Mouse (Mus musculus) hindbrain, embryonic 11.5 days (tissue): ENCODE measurements around the gene Kctd2. TPM values are rescaled to one million over a fixed set of nuclear protein-coding genes. Genes with fewer than 3 reads are reported as not detected.
A peak's percentile ranks its signal among the peaks of the same experiment; 100 is the strongest.

ENCODE experiments used
- ATAC-seq: fragments of 200-750 bp; cut with Nextera tagmentation; 2 replicates; pipeline ENCODE4 v1.8.0; 2017; ENCODE audit warnings: mild to moderate bottlenecking, moderate TSS enrichment, moderate library complexity; ENCODE audit not compliant: low FRiP score
- DNase-seq: peaks from one replicate; pipeline ENCODE4 v3.0.0-alpha.2; 2015; ENCODE audit warnings: low spot score
- H3K27ac ChIP-seq: fragments of 300-500 bp; sonication (generic); 2 replicates; pipeline ENCODE4 v1.5.1; 2014; ENCODE audit warnings: mild to moderate bottlenecking, low read depth, low read length
- H3K27me3 ChIP-seq: fragments of 300-500 bp; sonication (generic); 2 replicates; pipeline ENCODE4 v1.6.1; 2014; ENCODE audit warnings: mild to moderate bottlenecking, low read length, moderate library complexity, mixed read lengths; ENCODE audit not compliant: control insufficient read depth, insufficient read depth
- H3K36me3 ChIP-seq: fragments of 300-500 bp; sonication (generic); 2 replicates; pipeline ENCODE4 v1.6.1; 2014; ENCODE audit warnings: mild to moderate bottlenecking, low read length, moderate library complexity, mixed read lengths; ENCODE audit not compliant: control insufficient read depth, insufficient read depth
- H3K4me1 ChIP-seq: fragments of 300-500 bp; sonication (generic); replicated peaks from 2 replicates; pipeline ENCODE4 v1.6.1; 2014; ENCODE audit warnings: low read length, mixed read lengths; ENCODE audit not compliant: control insufficient read depth, insufficient read depth
- H3K4me2 ChIP-seq: fragments of 300-500 bp; sonication (generic); replicated peaks from 2 replicates; pipeline ENCODE4 v1.6.1; 2014; ENCODE audit warnings: mild to moderate bottlenecking, low read depth, low read length
- H3K4me3 ChIP-seq: fragments of 300-500 bp; sonication (generic); 2 replicates; pipeline ENCODE4 v1.5.1; 2014; ENCODE audit warnings: low read depth, low read length
- H3K9ac ChIP-seq: fragments of 300-500 bp; sonication (generic); 2 replicates; pipeline ENCODE4 v1.6.1; 2014; ENCODE audit warnings: low read depth, low read length
- H3K9me3 ChIP-seq: fragments of 300-500 bp; sonication (generic); 2 replicates; pipeline ENCODE4 v1.6.1; 2016; ENCODE audit warnings: low read length; ENCODE audit not compliant: control insufficient read depth
- WGBS: fragments of 180-500 bp; shearing (Covaris S2); extraction: QIAGEN DNeasy Blood & Tissue Kit; methylation state at CpG from one replicate; pipeline ENCODE4 v1.1.7; 2014; 5-methylcytosine and 5-hydroxymethylcytosine counted together
- polyA plus RNA-seq: library from polyadenylated mRNA; unstranded; fragments of >200 nt; fragmentation: Nextera tagmentation; extraction: Ambion mirVana; gene quantifications from 2 replicates; pipeline ENCODE4 v1.2.1, GENCODE M21; 2014

Kctd2 gene
- polyA plus RNA-seq, 1 experiment from 2014 or later = 21.0 TPM

- DNase-seq (no peak), ATAC-seq (no peak)
- peak overlapping the region; percentile 75 for H3K27ac ChIP-seq
- H3K9me3 ChIP-seq = no peaks in the 10 kb centered on the region
- no peaks in the 10 kb centered on the region for H3K27me3 ChIP-seq
- WGBS = 87% methylated on average over 6 of the region's 6 CpGs
- H3K36me3 ChIP-seq = 0 out of 2 replicates have a peak, but pooled peaks cover 3% of the 10 kb centered on the region
- H3K9ac ChIP-seq = no peak overlapping the region
- H3K4me3 ChIP-seq = no peak overlapping the region
- H3K4me2 ChIP-seq = no peak overlapping the region
- H3K4me1 ChIP-seq = peaks cover 10% of the 10 kb centered on the region; the same call in 1 of the 2 replicates
Observed at GRCm38 (mm10) chr11:115408266-115408920, 11.5 kb upstream of the Kctd2 start.

GRCm38 (mm10) chr11:115409556-115409955, 10.4 kb upstream of the Kctd2 start:
- no peak overlapping the region for H3K4me3 ChIP-seq
- no peaks in the 10 kb centered on the region for H3K9me3 ChIP-seq
- DNase-seq = peak; percentile 53
- H3K4me2 ChIP-seq = no peak overlapping the region
- peak overlapping the region; percentile 75 for H3K27ac ChIP-seq
- no peak for ATAC-seq
- H3K9ac ChIP-seq = no peak overlapping the region
- WGBS = 39% methylated on average over 7 of the region's 7 CpGs
- H3K36me3 ChIP-seq = 0 out of 2 replicates have a peak, but pooled peaks cover 3% of the 10 kb centered on the region
- H3K4me1 ChIP-seq = peaks cover 10% of the 10 kb centered on the region; the same call in 1 of the 2 replicates
- no peaks in the 10 kb centered on the region for H3K27me3 ChIP-seq

GRCm38 (mm10) chr11:115420336-115421190, 635 bp downstream of the Kctd2 start:
- H3K4me1 ChIP-seq = peaks cover 9% of the 10 kb centered on the region
- peak overlapping the region; percentile 96 for H3K9ac ChIP-seq
- no peaks in the 10 kb centered on the region for H3K27me3 ChIP-seq
- peak overlapping the region; percentile 95 for H3K4me2 ChIP-seq
- no peaks in the 10 kb centered on the region for H3K36me3 ChIP-seq
- H3K4me3 ChIP-seq = peak overlapping the region; percentile 94
- H3K27ac ChIP-seq = peak overlapping the region; percentile 77
- WGBS = 4% methylated on average over 32 of the region's 45 CpGs
- ATAC-seq = peak; percentile 85
- DNase-seq = peak; percentile 65
- H3K9me3 ChIP-seq = no peaks in the 10 kb centered on the region

GRCm38 (mm10) chr11:115421328-115421727, 1.4 kb downstream of the Kctd2 start:
- Histone ChIP-seq H3K4me3 (0 out of 2 replicates have a peak overlapping the region, but pooled peaks have one; percentile 6), H3K4me2 (peak overlapping the region; percentile 18), H3K9me3 (no peaks in the 10 kb centered on the region), H3K9ac (0 out of 2 replicates have a peak overlapping the region, but pooled peaks have one; percentile 2), H3K4me1 (peaks cover 9% of the 10 kb centered on the region), H3K27ac (no peak overlapping the region), H3K36me3 (no peaks in the 10 kb centered on the region), H3K27me3 (no peaks in the 10 kb centered on the region)
- DNase-seq (no peak), ATAC-seq (no peak)
- 71% methylated on average over 1 of the region's 1 CpGs for WGBS

GRCm38 (mm10) chr11:115421972-115422371, 2.0 kb downstream of the Kctd2 start:
- H3K4me3 ChIP-seq = no peak overlapping the region
- no peak overlapping the region for H3K4me2 ChIP-seq
- H3K9ac ChIP-seq = no peak overlapping the region
- H3K27ac ChIP-seq = no peak overlapping the region
- H3K9me3 ChIP-seq = no peaks in the 10 kb centered on the region
- H3K4me1 ChIP-seq = peaks cover 9% of the 10 kb centered on the region
- ATAC-seq (no peak), DNase-seq (no peak)
- H3K27me3 ChIP-seq = no peaks in the 10 kb centered on the region
- WGBS = 93% methylated on average over 16 of the region's 16 CpGs
- 0 out of 2 replicates have a peak, but pooled peaks cover 3% of the 10 kb centered on the region for H3K36me3 ChIP-seq

- H3K9ac ChIP-seq = no peak overlapping the region
- H3K9me3 ChIP-seq = no peaks in the 10 kb centered on the region
- no peak overlapping the region for H3K4me3 ChIP-seq
- peaks cover 14% of the 10 kb centered on the region for H3K4me1 ChIP-seq
- H3K36me3 ChIP-seq = 0 out of 2 replicates have a peak, but pooled peaks cover 3% of the 10 kb centered on the region
- ATAC-seq = no peak
- no peaks in the 10 kb centered on the region for H3K27me3 ChIP-seq
- 86% methylated on average over 3 of the region's 3 CpGs for WGBS
- no peak overlapping the region for H3K4me2 ChIP-seq
- DNase-seq = no peak
- H3K27ac ChIP-seq = no peak overlapping the region
Observed at GRCm38 (mm10) chr11:115423091-115423490, 3.2 kb downstream of the Kctd2 start.

- H3K4me1 ChIP-seq = peaks cover 9% of the 10 kb centered on the region
- WGBS = 84% methylated on average over 7 of the region's 7 CpGs
- no peaks in the 10 kb centered on the region for H3K9me3 ChIP-seq
- H3K9ac ChIP-seq = no peak overlapping the region
- H3K36me3 ChIP-seq = 0 out of 2 replicates have a peak, but pooled peaks cover 7% of the 10 kb centered on the region
- no peak overlapping the region for H3K4me3 ChIP-seq
- ATAC-seq (no peak), DNase-seq (no peak)
- no peak overlapping the region for H3K4me2 ChIP-seq
- no peaks in the 10 kb centered on the region for H3K27me3 ChIP-seq
- H3K27ac ChIP-seq = no peak overlapping the region
Observed at GRCm38 (mm10) chr11:115424666-115425065, 4.7 kb downstream of the Kctd2 start.

GRCm38 (mm10) chr11:115425671-115426070, 5.7 kb downstream of the Kctd2 start:
- H3K4me1 ChIP-seq = peaks cover 9% of the 10 kb centered on the region
- DNase-seq = no peak
- H3K36me3 ChIP-seq = peaks cover 12% of the 10 kb centered on the region; the same call in 1 of the 2 replicates
- no peak for ATAC-seq
- no peak overlapping the region for H3K9ac ChIP-seq
- H3K27me3 ChIP-seq = no peaks in the 10 kb centered on the region
- no peaks in the 10 kb centered on the region for H3K9me3 ChIP-seq
- H3K4me2 ChIP-seq = no peak overlapping the region
- H3K27ac ChIP-seq = no peak overlapping the region; the same call in 1 of the 2 replicates
- H3K4me3 ChIP-seq = no peak overlapping the region
- 90% methylated on average over 6 of the region's 6 CpGs for WGBS
